Mouse (Mus musculus) thymus, postnatal 14 days (tissue): ENCODE results near the gene Cd55.
"Not testable (repeated sequence)": the region's sequence is repeated elsewhere in the genome, so short reads cannot be mapped to it uniquely, and the experiment has no call there.

Experiments used
- DNase-seq: peaks from one replicate; pipeline ENCODE4 v3.0.0; 2021

The Cd55 gene

GRCm38 (mm10) chr1:130422664-130423111, 39.9 kb downstream of the Cd55 start, which contains the start of gene Cd55b:
Gene Cd55b (minus strand): TSS chr1:130423009.
- DNase-seq: no peak

GRCm38 (mm10) chr1:130422033-130422432, 40.5 kb downstream of the Cd55 start:
- not testable (repeated sequence) for DNase-seq

GRCm38 (mm10) chr1:130397109-130397508, 65.4 kb downstream of the Cd55 start:
- not testable (repeated sequence) for DNase-seq
